Mouse (Mus musculus) urinary bladder, postnatal 10 days (tissue): ENCODE results near the gene Lrp8.
A peak's percentile ranks its signal among the peaks of the same experiment; 100 is the strongest.

Experiments used
- DNase-seq: peaks from one replicate; pipeline ENCODE4 v3.0.0; 2022; ENCODE audit warnings: low spot score

Gene Lrp8

GRCm38 (mm10) chr4:107923145-107923802 is 121.2 kb downstream of the Lrp8 start, which contains the start of gene Cpt2:
Cpt2 (minus strand) TSS chr4:107923610.
- peak; percentile 79 for DNase-seq

GRCm38 (mm10) chr4:107923803-107924194 is 121.7 kb downstream of the Lrp8 start:
- DNase-seq, result no peak
